Mouse (Mus musculus) CH12.LX (cell line): ENCODE data around the gene Rrp12.

Experiments used
- CTCF ChIP-seq, 2 experiments: IDR thresholded peaks in 1 of 2; conservative IDR thresholded peaks in 1 of 2; 2 replicates each; pipeline ENCODE4 v1.5.1; 2011 to 2012; ENCODE audit warnings: low read depth in 2 of 2, low read length in 2 of 2, improper control_type of control experiment in 1 of 2, inconsistent platforms in 1 of 2, mild to moderate bottlenecking in 1 of 2, moderate library complexity in 1 of 2
- E2F4 ChIP-seq: IDR thresholded peaks from 2 replicates; pipeline ENCODE4 v1.6.1; 2011; ENCODE audit warnings: low read depth, low read length, improper control_type of control experiment; ENCODE audit not compliant: insufficient replicate concordance
- EP300 ChIP-seq: IDR thresholded peaks from 2 replicates; pipeline ENCODE4 v1.6.1; 2011; ENCODE audit warnings: low read length, improper control_type of control experiment
- JUND ChIP-seq: conservative IDR thresholded peaks from 2 replicates; pipeline ENCODE4 v1.6.1; 2011; ENCODE audit warnings: low read depth, low read length, improper control_type of control experiment
- SMC3 ChIP-seq: IDR thresholded peaks from 2 replicates; pipeline ENCODE4 v1.6.1; 2011; ENCODE audit warnings: low read depth, low read length, improper control_type of control experiment
- ZNF384 ChIP-seq: IDR thresholded peaks from 2 replicates; pipeline ENCODE4 v1.6.1; 2012; ENCODE audit warnings: low read depth, low read length, improper control_type of control experiment, inconsistent platforms

GRCm38 (mm10) chr19:41938539-41938938, 42.6 kb upstream of the Rrp12 start:
- TF ChIP-seq JUND (no peak), EP300 (no peak), E2F4 (no peak), CTCF (conservative IDR thresholded peaks at IDR 0.05 in 1 of 2, IDR thresholded peaks at IDR 0.05 in 1 of 2; ENCODE audit: low read depth in 2 of 2, low read length in 2 of 2) (no peak), ZNF384 (no peak), SMC3 (no peak)
